Mouse (Mus musculus): ENCODE results near the gene Sf3a2. TPM values are rescaled to one million over a fixed set of nuclear protein-coding genes. Genes with fewer than 3 reads are reported as not detected.
A peak's percentile ranks its signal among the peaks of the same experiment; 100 is the strongest.

Sf3a2 gene
- polyA plus RNA-seq, 1 experiment from 2014 or later: 63.3 TPM

DNA sequence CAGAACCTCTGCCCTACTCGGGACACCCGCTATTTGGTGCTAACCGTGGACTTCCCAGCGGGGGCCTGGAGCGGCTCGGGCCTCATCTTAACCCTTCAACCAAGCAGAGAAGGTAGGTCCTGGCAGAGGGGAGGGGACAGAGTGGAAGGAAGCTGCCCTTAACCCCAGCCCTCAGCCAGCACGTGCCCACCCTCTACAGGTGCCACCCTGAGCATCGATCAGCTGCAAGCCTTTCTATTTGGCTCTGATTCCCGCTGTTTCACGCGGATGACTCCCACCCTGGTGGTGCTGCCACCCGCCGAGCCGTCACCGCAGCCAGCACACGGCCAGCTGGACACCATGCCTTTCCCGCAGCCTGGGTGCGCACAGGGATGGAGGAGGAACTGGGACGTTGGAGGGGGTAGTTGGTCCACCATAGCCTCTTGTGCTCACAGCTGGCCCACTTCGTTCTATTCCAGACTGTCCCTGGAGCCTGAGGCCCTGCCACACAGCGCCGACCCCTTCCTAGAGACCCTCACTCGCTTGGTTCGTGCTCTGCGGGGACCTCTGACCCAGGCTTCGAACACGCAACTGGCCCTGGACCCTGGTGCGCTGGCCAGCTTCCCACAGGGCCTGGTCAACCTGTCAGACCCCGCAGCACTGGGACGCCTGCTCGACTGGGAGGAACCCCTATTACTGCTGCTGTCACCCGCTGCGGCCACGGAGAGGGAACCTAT is 8.5 kb downstream of the Sf3a2 start:
- H3K27ac ChIP-seq (ENCODE audit: low read depth, low read length): peak overlapping the region; percentile 90
- peaks cover 8% of the 10 kb centered on the region for H3K27me3 ChIP-seq (ENCODE audit: control insufficient read depth, insufficient read depth, low read length)
- peak overlapping the region; percentile 96 for H3K4me2 ChIP-seq (ENCODE audit: low read depth, low read length)
- H3K9me3 ChIP-seq (ENCODE audit: control insufficient read depth, low read length): no peaks in the 10 kb centered on the region
- 41% methylated on average over 34 of the region's 34 CpGs for WGBS
- peaks cover 17% of the 10 kb centered on the region for H3K4me1 ChIP-seq (ENCODE audit: control insufficient read depth, insufficient read depth, low read length)
- peaks cover 31% of the 10 kb centered on the region for H3K36me3 ChIP-seq (ENCODE audit: control insufficient read depth, insufficient read depth, low read length)
- H3K9ac ChIP-seq (replicated peaks; ENCODE audit: low read depth, low read length): peak overlapping the region; percentile 71
- H3K4me3 ChIP-seq (ENCODE audit: low read depth, low read length): peak overlapping the region; percentile 48
- ATAC-seq (ENCODE audit: low read depth): no peak

GRCm38 (mm10) chr10:80807057-80807627 is 9.1 kb downstream of the Sf3a2 start:
- peak overlapping the region; percentile 90 for H3K27ac ChIP-seq (ENCODE audit: low read depth, low read length)
- peaks cover 25% of the 10 kb centered on the region for H3K36me3 ChIP-seq (ENCODE audit: control insufficient read depth, insufficient read depth, low read length)
- H3K4me1 ChIP-seq (ENCODE audit: control insufficient read depth, insufficient read depth, low read length): peaks cover 17% of the 10 kb centered on the region
- ATAC-seq (ENCODE audit: low read depth): peak; percentile 83
- peaks cover 8% of the 10 kb centered on the region for H3K27me3 ChIP-seq (ENCODE audit: control insufficient read depth, insufficient read depth, low read length)
- under 1% methylated on average over 57 of the region's 58 CpGs for WGBS
- H3K4me3 ChIP-seq (ENCODE audit: low read depth, low read length): peak overlapping the region; percentile 48
- H3K4me2 ChIP-seq (ENCODE audit: low read depth, low read length): peak overlapping the region; percentile 96
- peak overlapping the region; percentile 71 for H3K9ac ChIP-seq (replicated peaks; ENCODE audit: low read depth, low read length)
- H3K9me3 ChIP-seq (ENCODE audit: control insufficient read depth, low read length): no peaks in the 10 kb centered on the region

GRCm38 (mm10) chr10:80808099-80808984 is 10.3 kb downstream of the Sf3a2 start:
- 22% methylated on average over 40 of the region's 40 CpGs for WGBS
- Histone ChIP-seq H3K27ac (ENCODE audit: low read depth, low read length) (no peak overlapping the region), H3K4me3 (ENCODE audit: low read depth, low read length) (no peak overlapping the region), H3K27me3 (ENCODE audit: control insufficient read depth, insufficient read depth, low read length) (peaks cover 8% of the 10 kb centered on the region), H3K4me2 (ENCODE audit: low read depth, low read length) (peak overlapping the region; percentile 21; the same call in 1 of the 2 replicates), H3K36me3 (ENCODE audit: control insufficient read depth, insufficient read depth, low read length) (peaks cover 13% of the 10 kb centered on the region; the same call in 1 of the 2 replicates), H3K9ac (replicated peaks; ENCODE audit: low read depth, low read length) (peak overlapping the region; percentile 28; the same call in 1 of the 2 replicates), H3K4me1 (ENCODE audit: control insufficient read depth, insufficient read depth, low read length) (peaks cover 17% of the 10 kb centered on the region), H3K9me3 (ENCODE audit: control insufficient read depth, low read length) (no peaks in the 10 kb centered on the region)
- ATAC-seq (ENCODE audit: low read depth): no peak

DNA sequence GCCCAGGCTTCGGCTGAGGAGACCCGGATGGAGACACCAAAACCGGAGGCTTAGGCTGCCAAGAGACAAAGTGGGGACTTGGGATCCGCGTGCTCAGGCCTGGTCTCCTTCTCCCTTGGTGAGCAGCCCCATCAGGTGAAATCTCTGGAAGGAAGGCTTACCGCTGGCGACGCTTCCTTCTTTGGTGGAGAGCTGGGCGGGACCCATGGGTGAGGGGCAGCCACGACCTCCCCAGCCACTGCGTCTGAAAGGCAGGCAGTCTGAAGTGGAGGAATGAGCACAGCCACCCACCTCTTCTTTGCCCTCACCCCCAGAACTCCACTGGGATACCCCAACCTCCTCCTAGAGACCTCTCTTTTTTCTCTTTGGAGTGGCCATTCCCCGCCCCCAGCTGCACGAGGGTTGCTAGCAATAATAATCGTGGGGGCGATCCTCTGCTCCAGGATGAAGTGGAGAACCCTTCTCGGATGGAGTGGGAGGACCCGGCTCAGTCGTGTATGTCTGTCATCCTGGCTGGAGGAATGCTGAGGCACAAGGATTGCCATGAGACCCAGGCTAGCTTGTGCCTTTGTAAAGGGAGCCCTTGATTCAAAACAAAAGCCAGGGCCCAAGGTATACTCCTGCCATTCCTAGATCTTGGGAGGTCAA is 11.1 kb downstream of the Sf3a2 start:
- Histone ChIP-seq H3K9ac (replicated peaks; ENCODE audit: low read depth, low read length) (peak overlapping the region; percentile 28; the same call in 1 of the 2 replicates), H3K27ac (ENCODE audit: low read depth, low read length) (no peak overlapping the region), H3K27me3 (ENCODE audit: control insufficient read depth, insufficient read depth, low read length) (peaks cover 8% of the 10 kb centered on the region), H3K4me1 (ENCODE audit: control insufficient read depth, insufficient read depth, low read length) (peaks cover 17% of the 10 kb centered on the region), H3K9me3 (ENCODE audit: control insufficient read depth, low read length) (no peaks in the 10 kb centered on the region), H3K36me3 (ENCODE audit: control insufficient read depth, insufficient read depth, low read length) (peaks cover 5% of the 10 kb centered on the region; the same call in 1 of the 2 replicates), H3K4me3 (ENCODE audit: low read depth, low read length) (no peak overlapping the region), H3K4me2 (ENCODE audit: low read depth, low read length) (peak overlapping the region; percentile 21; the same call in 1 of the 2 replicates)
- no peak for ATAC-seq (ENCODE audit: low read depth)
- 9% methylated on average over 18 of the region's 18 CpGs for WGBS

DNA sequence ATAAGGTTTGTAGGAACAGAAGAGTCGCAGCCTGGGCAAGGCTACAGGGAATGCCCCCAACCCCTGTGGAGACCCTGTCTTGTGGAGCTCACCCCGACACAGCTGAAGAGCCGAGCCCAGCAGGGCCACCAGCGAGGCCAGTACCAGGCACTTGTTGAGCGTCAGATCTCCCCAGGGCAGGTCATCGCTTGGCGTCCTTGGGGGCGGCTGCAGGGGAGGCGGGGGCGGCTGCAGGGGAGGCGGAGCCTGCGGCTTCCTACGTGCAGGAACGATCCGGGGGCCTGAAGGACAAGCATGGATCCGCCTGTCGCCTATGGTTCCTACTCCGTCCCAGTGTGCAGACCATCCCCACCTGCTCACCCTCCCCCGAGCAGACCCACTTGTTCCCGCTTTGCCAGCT is 12.1 kb downstream of the Sf3a2 start:
- Histone ChIP-seq H3K27ac (ENCODE audit: low read depth, low read length) (no peak overlapping the region), H3K4me3 (ENCODE audit: low read depth, low read length) (no peak overlapping the region), H3K36me3 (ENCODE audit: control insufficient read depth, insufficient read depth, low read length) (no peaks in the 10 kb centered on the region; the same call in 1 of the 2 replicates), H3K9ac (replicated peaks; ENCODE audit: low read depth, low read length) (no peak overlapping the region), H3K9me3 (ENCODE audit: control insufficient read depth, low read length) (no peaks in the 10 kb centered on the region), H3K4me2 (ENCODE audit: low read depth, low read length) (no peak overlapping the region), H3K4me1 (ENCODE audit: control insufficient read depth, insufficient read depth, low read length) (peaks cover 17% of the 10 kb centered on the region), H3K27me3 (ENCODE audit: control insufficient read depth, insufficient read depth, low read length) (peaks cover 8% of the 10 kb centered on the region)
- ATAC-seq (ENCODE audit: low read depth): no peak
- WGBS: 4% methylated on average over 20 of the region's 20 CpGs

GRCm38 (mm10) chr10:80812391-80813041 is 14.5 kb downstream of the Sf3a2 start:
- Histone ChIP-seq H3K27me3 (ENCODE audit: control insufficient read depth, insufficient read depth, low read length) (peaks cover 8% of the 10 kb centered on the region), H3K27ac (ENCODE audit: low read depth, low read length) (no peak overlapping the region), H3K9ac (replicated peaks; ENCODE audit: low read depth, low read length) (no peak overlapping the region), H3K4me1 (ENCODE audit: control insufficient read depth, insufficient read depth, low read length) (peaks cover 8% of the 10 kb centered on the region), H3K4me3 (ENCODE audit: low read depth, low read length) (no peak overlapping the region), H3K9me3 (ENCODE audit: control insufficient read depth, low read length) (no peaks in the 10 kb centered on the region), H3K4me2 (ENCODE audit: low read depth, low read length) (no peak overlapping the region), H3K36me3 (ENCODE audit: control insufficient read depth, insufficient read depth, low read length) (no peaks in the 10 kb centered on the region)
- ATAC-seq (ENCODE audit: low read depth): no peak
- WGBS: 63% methylated on average over 5 of the region's 5 CpGs

DNA sequence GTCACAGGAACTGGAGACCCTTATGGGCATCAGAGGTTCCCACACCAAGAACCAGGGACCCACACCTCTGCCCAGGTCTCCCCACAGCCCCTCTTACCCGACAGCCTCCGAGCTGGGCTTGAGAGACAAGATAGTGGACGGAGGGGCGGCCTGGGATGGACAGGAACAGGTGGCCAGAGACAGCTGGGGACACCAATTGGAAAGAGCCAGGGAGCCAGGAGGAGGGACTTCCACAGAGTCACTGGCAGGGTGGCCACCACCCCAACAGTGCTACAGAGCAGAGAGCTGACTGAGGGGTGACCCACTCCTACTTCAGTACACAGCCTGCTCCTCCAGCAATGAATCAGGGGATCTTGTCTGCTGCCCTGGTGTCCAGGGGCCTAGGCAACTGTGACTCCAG is 15.4 kb downstream of the Sf3a2 start, which contains the start of gene Jsrp1:
TSS of gene Jsrp1 (minus strand) at position 133 of the 400 bp plus-strand sequence.
- Histone ChIP-seq H3K27ac (ENCODE audit: low read depth, low read length) (no peak within 1 kb of the TSS), H3K9me3 (ENCODE audit: control insufficient read depth, low read length) (no peaks in the 10 kb centered on the region), H3K36me3 (ENCODE audit: control insufficient read depth, insufficient read depth, low read length) (no peaks in the 10 kb centered on the region), H3K27me3 (ENCODE audit: control insufficient read depth, insufficient read depth, low read length) (peaks cover 8% of the 10 kb centered on the region), H3K4me2 (ENCODE audit: low read depth, low read length) (no peak within 1 kb of the TSS), H3K9ac (replicated peaks; ENCODE audit: low read depth, low read length) (no peak within 1 kb of the TSS), H3K4me1 (ENCODE audit: control insufficient read depth, insufficient read depth, low read length) (peaks cover 7% of the 10 kb centered on the region; the same call in 1 of the 2 replicates), H3K4me3 (ENCODE audit: low read depth, low read length) (no peak within 1 kb of the TSS)
- no peak for ATAC-seq (ENCODE audit: low read depth)
- 82% methylated on average over 4 of the region's 4 CpGs for WGBS

DNA sequence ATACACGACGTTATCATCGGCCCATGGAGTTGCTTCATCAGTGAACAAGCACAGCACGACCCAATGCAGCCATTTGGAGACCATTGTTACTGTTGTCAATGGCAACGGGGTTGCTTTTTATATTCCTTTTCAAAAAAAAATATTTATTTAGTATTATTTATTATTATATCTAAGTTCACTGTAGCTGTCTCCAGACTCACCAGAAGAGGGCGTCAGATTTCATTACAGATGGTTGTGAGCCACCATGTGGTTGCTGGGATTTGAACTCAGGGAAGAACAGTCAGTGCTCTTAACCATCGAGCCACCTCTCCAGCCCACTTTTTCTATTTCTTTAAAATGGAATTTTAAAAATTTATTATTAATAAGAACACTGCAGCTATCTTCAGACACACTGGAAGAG is 16.8 kb downstream of the Sf3a2 start:
- H3K4me3 ChIP-seq (ENCODE audit: low read depth, low read length): no peak overlapping the region
- H3K4me1 ChIP-seq (ENCODE audit: control insufficient read depth, insufficient read depth, low read length): no peaks in the 10 kb centered on the region
- H3K9ac ChIP-seq (replicated peaks; ENCODE audit: low read depth, low read length): no peak overlapping the region
- ATAC-seq (ENCODE audit: low read depth): no peak
- no peaks in the 10 kb centered on the region for H3K36me3 ChIP-seq (ENCODE audit: control insufficient read depth, insufficient read depth, low read length)
- no peak overlapping the region for H3K27ac ChIP-seq (ENCODE audit: low read depth, low read length)
- H3K27me3 ChIP-seq (ENCODE audit: control insufficient read depth, insufficient read depth, low read length): peaks cover 5% of the 10 kb centered on the region; the same call in 1 of the 2 replicates
- 67% methylated on average over 7 of the region's 7 CpGs for WGBS
- H3K9me3 ChIP-seq (ENCODE audit: control insufficient read depth, low read length): no peaks in the 10 kb centered on the region
- no peak overlapping the region for H3K4me2 ChIP-seq (ENCODE audit: low read depth, low read length)

All from neural tube, embryonic 14.5 days (tissue).